Mouse (Mus musculus) midbrain, embryonic 16.5 days (tissue): ENCODE results near the gene Lmtk2. TPM values are rescaled to one million over a fixed set of nuclear protein-coding genes. Genes with fewer than 3 reads are reported as not detected.
A peak's percentile ranks its signal among the peaks of the same experiment; 100 is the strongest.

Experiments
- ATAC-seq: fragments of 200-750 bp; cut with Nextera tagmentation; 2 replicates; pipeline ENCODE4 v1.8.0; 2017; ENCODE audit warnings: moderate TSS enrichment
- H3K27ac ChIP-seq: fragments of 300-500 bp; sonication (generic); 2 replicates; pipeline ENCODE4 v1.5.1; 2014; ENCODE audit warnings: mild to moderate bottlenecking, low read length, mixed read lengths
- H3K27me3 ChIP-seq: fragments of 300-500 bp; sonication (generic); 2 replicates; pipeline ENCODE4 v1.6.1; 2014; ENCODE audit warnings: low read depth, low read length, mixed read lengths; ENCODE audit not compliant: control insufficient read depth, insufficient read depth
- H3K36me3 ChIP-seq: fragments of 300-500 bp; sonication (generic); 2 replicates; pipeline ENCODE4 v1.6.1; 2014; ENCODE audit warnings: mild to moderate bottlenecking, low read length, moderate library complexity, mixed read lengths; ENCODE audit not compliant: control insufficient read depth, insufficient read depth
- H3K4me1 ChIP-seq: fragments of 300-500 bp; sonication (generic); 2 replicates; pipeline ENCODE4 v1.6.1; 2014; ENCODE audit warnings: mild to moderate bottlenecking, low read length, mixed read lengths; ENCODE audit not compliant: control insufficient read depth, insufficient read depth
- H3K4me2 ChIP-seq: fragments of 300-500 bp; sonication (generic); 2 replicates; pipeline ENCODE4 v1.6.1; 2014; ENCODE audit warnings: mild to moderate bottlenecking, low read length, mixed read lengths
- H3K4me3 ChIP-seq: fragments of 300-500 bp; sonication (generic); 2 replicates; pipeline ENCODE4 v1.5.1; 2014; ENCODE audit warnings: low read depth, mild to moderate bottlenecking, low read length, moderate library complexity, mixed read lengths
- H3K9ac ChIP-seq: fragments of 300-500 bp; sonication (generic); 2 replicates; pipeline ENCODE4 v1.6.1; 2014; ENCODE audit warnings: low read depth, low read length, mixed read lengths
- H3K9me3 ChIP-seq: fragments of 300-500 bp; sonication (generic); replicated peaks from 2 replicates; pipeline ENCODE4 v1.6.1; 2014; ENCODE audit warnings: mild to moderate bottlenecking, low read length, mixed read lengths; ENCODE audit not compliant: control insufficient read depth, poor library complexity, severe bottlenecking
- WGBS: fragments of 180-500 bp; shearing (Covaris S2); extraction: QIAGEN DNeasy Blood & Tissue Kit; methylation state at CpG from one replicate; pipeline ENCODE4 v1.1.7; 2014; 5-methylcytosine and 5-hydroxymethylcytosine counted together
- polyA plus RNA-seq: library from polyadenylated mRNA; unstranded; fragments of >200 nt; fragmentation: Nextera tagmentation; extraction: Ambion mirVana; gene quantifications from 2 replicates; pipeline ENCODE4 v1.2.1, GENCODE M21; 2015

Gene Lmtk2
- polyA plus RNA-seq, 1 experiment from 2014 or later: 9.0 TPM

GRCm38 (mm10) chr5:144098640-144098929, 1.7 kb upstream of the Lmtk2 start:
- no peak for ATAC-seq
- WGBS: 44% methylated on average over 8 of the region's 8 CpGs
- no peak overlapping the region for H3K4me3 ChIP-seq

DNA sequence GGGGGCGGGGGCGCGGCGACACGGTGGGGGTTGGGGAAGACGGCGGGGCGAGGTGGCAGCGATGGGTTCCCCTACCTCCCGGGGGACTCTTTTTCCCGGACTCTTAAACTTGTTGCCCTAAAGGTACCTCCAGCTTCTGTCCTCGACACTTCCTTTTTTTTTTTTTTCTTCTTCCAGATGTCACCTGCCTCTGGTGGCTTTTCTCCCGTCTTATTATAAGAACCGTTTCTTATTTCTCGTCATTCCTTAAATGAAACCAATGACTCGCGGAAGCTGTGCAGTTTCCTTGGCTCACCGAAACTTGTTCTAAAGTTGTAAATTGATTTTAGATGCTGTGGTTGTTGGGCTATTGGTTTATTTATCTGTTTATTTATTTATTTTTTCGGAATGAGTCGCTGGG, 712 bp downstream of the Lmtk2 start:
- Histone ChIP-seq H3K9ac (peak overlapping the region; percentile 94), H3K9me3 (no peaks in the 10 kb centered on the region), H3K4me1 (peaks cover 10% of the 10 kb centered on the region), H3K36me3 (no peaks in the 10 kb centered on the region), H3K4me3 (peak overlapping the region; percentile 99), H3K27ac (peak overlapping the region; percentile 94), H3K27me3 (no peaks in the 10 kb centered on the region), H3K4me2 (peak overlapping the region; percentile 59)
- WGBS: 4% methylated on average over 15 of the region's 20 CpGs
- ATAC-seq: no peak; the same call in 1 of the 2 replicates

More at GRCm38 (mm10) chr5:144098640-144098929, 1.7 kb upstream of the Lmtk2 start:
- Histone ChIP-seq H3K9me3 (no peaks in the 10 kb centered on the region), H3K27ac (no peak overlapping the region), H3K9ac (no peak overlapping the region), H3K4me1 (peaks cover 10% of the 10 kb centered on the region), H3K36me3 (no peaks in the 10 kb centered on the region), H3K4me2 (no peak overlapping the region), H3K27me3 (no peaks in the 10 kb centered on the region)

- no peak overlapping the region for H3K27ac ChIP-seq
- no peaks in the 10 kb centered on the region for H3K27me3 ChIP-seq
- H3K4me2 ChIP-seq: no peak overlapping the region
- no peak overlapping the region for H3K4me3 ChIP-seq
- no peak overlapping the region for H3K9ac ChIP-seq
- H3K4me1 ChIP-seq: peaks cover 10% of the 10 kb centered on the region
- no peak for ATAC-seq
- no peaks in the 10 kb centered on the region for H3K9me3 ChIP-seq
- WGBS: 74% methylated on average over 9 of the region's 9 CpGs
- no peaks in the 10 kb centered on the region for H3K36me3 ChIP-seq
These were observed 4.8 kb downstream of the Lmtk2 start for GRCm38 (mm10) chr5:144105070-144105469.

GRCm38 (mm10) chr5:144105471-144106129, 5.4 kb downstream of the Lmtk2 start:
- Histone ChIP-seq H3K36me3 (no peaks in the 10 kb centered on the region), H3K9ac (no peak overlapping the region), H3K27ac (no peak overlapping the region), H3K4me1 (peaks cover 10% of the 10 kb centered on the region), H3K4me3 (no peak overlapping the region), H3K27me3 (no peaks in the 10 kb centered on the region), H3K4me2 (no peak overlapping the region), H3K9me3 (no peaks in the 10 kb centered on the region)
- ATAC-seq: no peak
- WGBS: 72% methylated on average over 6 of the region's 6 CpGs

DNA sequence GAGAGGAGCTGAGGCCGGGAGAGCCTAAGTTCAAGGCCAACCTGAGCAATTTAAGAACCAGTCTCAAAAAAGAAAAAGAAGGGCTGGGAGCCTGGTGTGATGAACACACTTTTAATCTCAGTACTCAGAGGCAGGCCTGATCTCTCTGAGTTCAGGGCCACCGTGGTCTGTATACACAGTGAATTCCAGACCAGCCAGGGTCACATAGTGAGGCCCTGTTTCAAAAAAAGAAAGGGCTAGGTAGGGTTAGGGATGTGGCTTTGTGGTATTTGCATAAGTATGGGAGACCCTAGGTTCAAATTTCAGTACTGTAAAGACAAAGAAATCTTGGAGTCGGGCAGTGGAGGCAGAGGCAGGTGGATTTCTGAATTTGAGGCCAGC, 5.9 kb downstream of the Lmtk2 start:
- peaks cover 10% of the 10 kb centered on the region for H3K4me1 ChIP-seq
- no peaks in the 10 kb centered on the region for H3K36me3 ChIP-seq
- no peak overlapping the region for H3K4me3 ChIP-seq
- H3K27me3 ChIP-seq: no peaks in the 10 kb centered on the region
- no peak overlapping the region for H3K27ac ChIP-seq
- no peaks in the 10 kb centered on the region for H3K9me3 ChIP-seq
- ATAC-seq: no peak
- 92% methylated on average over 3 of the region's 3 CpGs for WGBS
- H3K4me2 ChIP-seq: no peak overlapping the region
- no peak overlapping the region for H3K9ac ChIP-seq

- no peak overlapping the region for H3K9ac ChIP-seq
- H3K4me1 ChIP-seq: no peaks in the 10 kb centered on the region
- no peak for ATAC-seq
- H3K27me3 ChIP-seq: no peaks in the 10 kb centered on the region
- 95% methylated on average over 8 of the region's 8 CpGs for WGBS
- no peak overlapping the region for H3K4me3 ChIP-seq
- H3K4me2 ChIP-seq: no peak overlapping the region
- H3K9me3 ChIP-seq: no peaks in the 10 kb centered on the region
- H3K36me3 ChIP-seq: no peaks in the 10 kb centered on the region
- no peak overlapping the region for H3K27ac ChIP-seq
These were observed 9.0 kb downstream of the Lmtk2 start for GRCm38 (mm10) chr5:144109201-144109600.

DNA sequence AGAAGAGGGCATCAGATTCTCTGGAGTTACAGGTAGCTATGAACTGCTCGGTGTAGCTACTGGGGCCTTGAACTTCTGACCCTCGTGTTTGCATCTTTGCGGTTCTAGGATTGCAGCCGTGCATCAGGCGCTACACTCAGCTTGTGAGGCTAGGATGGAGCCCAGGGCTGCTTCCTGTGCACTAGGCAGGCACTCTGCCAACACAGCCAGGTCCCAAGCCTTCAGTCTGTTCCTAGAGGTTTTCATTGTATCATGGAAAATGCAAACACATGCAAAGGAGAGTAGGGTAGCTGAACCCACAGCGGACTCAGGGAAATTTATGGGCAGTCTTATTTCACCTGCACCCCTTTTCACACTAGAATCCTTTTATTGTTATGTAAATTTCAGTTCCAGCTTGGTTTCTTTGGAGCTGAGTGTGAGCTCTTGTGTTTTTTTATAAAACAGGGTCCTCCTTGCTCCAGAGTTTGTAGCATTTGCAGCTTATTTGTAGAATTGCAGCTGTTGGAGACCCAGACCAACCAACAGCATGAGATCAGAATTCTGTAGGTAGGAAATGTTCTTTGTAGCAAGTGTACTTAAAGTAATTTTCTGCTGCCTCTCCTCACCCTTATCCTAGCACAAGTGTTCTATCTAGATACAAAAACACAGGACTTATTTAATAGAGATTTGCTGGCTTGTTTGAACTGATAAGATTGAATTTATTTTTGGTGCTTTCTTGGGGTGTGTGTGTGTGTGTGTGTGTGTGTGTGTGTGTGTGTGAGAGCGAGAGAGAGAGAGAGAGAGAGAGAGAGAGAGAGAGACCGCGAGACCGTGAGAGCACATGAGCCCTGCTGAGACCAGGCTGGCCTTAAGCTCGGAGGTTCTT, 12.6 kb downstream of the Lmtk2 start:
- Histone ChIP-seq H3K4me1 (no peaks in the 10 kb centered on the region), H3K9me3 (no peaks in the 10 kb centered on the region), H3K27ac (no peak overlapping the region), H3K9ac (no peak overlapping the region), H3K36me3 (no peaks in the 10 kb centered on the region), H3K4me3 (no peak overlapping the region), H3K27me3 (no peaks in the 10 kb centered on the region), H3K4me2 (no peak overlapping the region)
- no peak for ATAC-seq
- WGBS: 66% methylated on average over 11 of the region's 11 CpGs

GRCm38 (mm10) chr5:144114068-144114467, 13.8 kb downstream of the Lmtk2 start:
- no peak overlapping the region for H3K4me3 ChIP-seq
- no peak for ATAC-seq
- H3K27me3 ChIP-seq: no peaks in the 10 kb centered on the region
- H3K36me3 ChIP-seq: no peaks in the 10 kb centered on the region
- no peak overlapping the region for H3K27ac ChIP-seq
- 85% methylated on average over 2 of the region's 2 CpGs for WGBS
- no peak overlapping the region for H3K9ac ChIP-seq
- no peaks in the 10 kb centered on the region for H3K4me1 ChIP-seq
- no peaks in the 10 kb centered on the region for H3K9me3 ChIP-seq
- no peak overlapping the region for H3K4me2 ChIP-seq

DNA sequence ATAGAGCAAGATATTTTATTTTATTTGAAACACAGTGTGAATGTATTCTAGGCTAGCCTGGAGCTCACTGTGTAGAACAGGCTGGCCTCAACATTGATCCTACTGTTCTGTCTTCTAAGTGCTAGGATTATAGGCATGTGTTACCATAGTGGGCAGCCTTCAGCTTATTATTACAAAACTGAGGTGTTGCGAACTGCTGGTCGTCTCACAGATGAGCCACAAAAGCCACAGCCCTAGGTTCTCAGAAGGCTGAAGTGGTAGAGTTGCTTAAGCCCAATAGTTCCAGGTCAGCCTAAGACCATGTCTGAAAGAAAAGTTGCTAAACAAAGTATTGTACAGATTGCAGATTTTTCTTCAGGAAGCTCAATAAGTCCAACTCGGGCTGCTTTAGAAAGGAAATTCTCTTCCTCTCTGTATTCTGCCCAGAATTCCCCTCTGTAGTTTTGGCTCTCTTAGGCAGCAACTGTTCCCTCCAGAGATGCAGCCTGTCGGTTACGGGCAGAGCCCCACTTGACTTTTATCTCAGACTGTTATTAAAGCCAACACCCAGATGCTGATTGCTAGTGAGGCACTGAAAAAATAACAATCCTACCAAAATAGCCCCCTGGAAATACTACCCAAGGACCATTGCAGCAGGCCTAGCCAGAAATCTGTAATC, 14.9 kb downstream of the Lmtk2 start:
- no peak overlapping the region for H3K4me2 ChIP-seq
- no peaks in the 10 kb centered on the region for H3K36me3 ChIP-seq
- no peaks in the 10 kb centered on the region for H3K27me3 ChIP-seq
- no peak overlapping the region for H3K27ac ChIP-seq
- no peak for ATAC-seq
- no peak overlapping the region for H3K9ac ChIP-seq
- no peaks in the 10 kb centered on the region for H3K9me3 ChIP-seq
- 81% methylated on average over 5 of the region's 5 CpGs for WGBS
- H3K4me1 ChIP-seq: no peaks in the 10 kb centered on the region
- H3K4me3 ChIP-seq: no peak overlapping the region
